Mouse (Mus musculus): Measurements from ENCODE around the gene Rbl1.

- no peak for TF ChIP-seq CTCF (IDR thresholded peaks at IDR 0.05; ENCODE audit: borderline replicate concordance, control insufficient read depth, extremely low read depth, insufficient read depth, low read length, poor library complexity)
- TF ChIP-seq POLR2A (IDR thresholded peaks at IDR 0.05; ENCODE audit: control insufficient read depth, extremely low read depth, insufficient read depth, low read length, poor library complexity): no peak
Measured at GRCm38 (mm10) chr2:157133769-157134478, 70.4 kb downstream of the Rbl1 start.

Measured in thymus, adult 2 months (tissue).